Mouse (Mus musculus) olfactory bulb, adult 2 months (tissue): ENCODE data around the gene Polr1c.

Experiments used
- CTCF ChIP-seq: fragments of 200-500 bp; IDR thresholded peaks from 2 replicates; pipeline ENCODE4 v1.5.1; 2012; ENCODE audit warnings: low read depth, mild to moderate bottlenecking, low read length, moderate library complexity; ENCODE audit not compliant: insufficient read depth
- POLR2A ChIP-seq: fragments of 200-500 bp; IDR thresholded peaks from 2 replicates; pipeline ENCODE4 v1.6.1; 2012; ENCODE audit warnings: mild to moderate bottlenecking, low read depth, low read length, moderate library complexity; ENCODE audit not compliant: insufficient read depth

GRCm38 (mm10) chr17:46243624-46244023 is 4.2 kb downstream of the Polr1c start:
- TF ChIP-seq POLR2A, result no peak
- no peak for TF ChIP-seq CTCF
